Mouse (Mus musculus) G1E (cell line): ENCODE data around the gene Clk2.

Source experiments
- CTCF ChIP-seq: IDR thresholded peaks from 2 replicates; pipeline ENCODE4 v1.5.1; 2012; ENCODE audit warnings: low read depth, low read length, inconsistent platforms, mixed read lengths
- GATA1 ChIP-seq: IDR thresholded peaks from 2 replicates; pipeline ENCODE4 v1.6.1; 2012; ENCODE audit warnings: borderline replicate concordance, low read length, inconsistent platforms, mixed read lengths
- POLR2AphosphoS5 ChIP-seq: IDR thresholded peaks from 2 replicates; pipeline ENCODE4 v1.6.1; 2012; ENCODE audit warnings: low read depth, low read length, inconsistent platforms; ENCODE audit not compliant: insufficient replicate concordance
- TAL1 ChIP-seq: conservative IDR thresholded peaks from 2 replicates; pipeline ENCODE4 v1.6.1; 2012; ENCODE audit warnings: low read depth, low read length, inconsistent platforms, mixed read lengths

- no peak for TF ChIP-seq CTCF
- no peak for TF ChIP-seq POLR2AphosphoS5
- no peak for TF ChIP-seq TAL1
- no peak for TF ChIP-seq GATA1
Observed at GRCm38 (mm10) chr3:89219546-89219945, 55.0 kb downstream of the Clk2 start.
